Mouse (Mus musculus): Measurements from ENCODE around the gene Runx3. TPM values are rescaled to one million over a fixed set of nuclear protein-coding genes. Genes with fewer than 3 reads are reported as not detected.

Gene Runx3
- polyA plus RNA-seq, 1 experiment, result 8.8 TPM

DNA sequence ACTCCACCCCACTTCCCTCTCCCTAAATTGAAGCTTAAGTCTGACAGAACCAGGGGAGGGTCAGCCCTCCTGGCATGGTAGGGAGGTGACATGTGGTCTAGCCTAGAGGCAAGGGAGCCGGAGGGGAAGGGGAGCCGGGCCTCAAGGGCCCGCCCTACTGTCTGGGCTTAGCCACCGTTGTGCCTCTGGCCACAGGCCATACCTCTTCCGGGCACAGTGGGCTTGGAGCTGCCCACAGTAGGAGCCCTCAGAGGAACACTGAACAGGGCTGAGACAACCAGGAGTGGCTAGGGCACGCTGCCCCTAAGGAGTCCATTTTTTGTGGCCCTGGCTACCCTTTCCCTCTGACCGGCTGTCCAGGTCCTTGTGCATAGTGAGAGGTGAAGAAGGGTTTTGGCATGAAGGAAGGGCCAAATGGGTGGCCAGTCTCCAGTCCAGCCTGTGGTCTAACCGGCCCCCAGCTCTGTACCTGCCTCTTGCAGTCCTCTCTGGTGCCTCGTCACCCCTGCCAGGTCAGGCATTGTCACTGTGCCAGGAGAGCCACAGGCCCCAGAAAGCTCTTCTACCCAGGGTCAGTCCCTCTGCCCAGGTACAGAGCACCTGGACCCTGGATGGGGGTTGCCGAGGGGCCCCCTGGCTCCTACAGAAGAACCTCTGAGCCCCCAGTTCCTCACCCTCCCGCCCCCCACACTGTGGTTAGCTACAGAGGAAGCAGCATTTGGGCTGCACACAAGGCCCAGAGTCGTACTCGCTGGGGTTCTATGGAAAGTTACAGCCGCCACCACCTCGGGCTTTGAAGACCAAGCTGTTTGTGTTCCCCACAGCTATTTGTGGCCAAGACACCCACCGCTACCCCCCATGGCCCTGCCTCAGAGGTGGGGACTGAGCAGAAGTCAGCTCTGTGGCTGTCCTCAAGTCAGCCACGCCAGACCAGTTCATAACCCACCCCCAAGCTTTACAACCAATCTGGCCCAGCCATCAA, 22.3 kb upstream of the Runx3 start:
- Histone ChIP-seq H3K27me3 (ENCODE audit: control insufficient read depth, insufficient read depth, low read length) (no peaks in the 10 kb centered on the region), H3K36me3 (ENCODE audit: control insufficient read depth, insufficient read depth, low read length) (no peaks in the 10 kb centered on the region), H3K27ac (ENCODE audit: control insufficient read depth, insufficient read depth, low read depth, low read length) (no peak overlapping the region), H3K4me3 (ENCODE audit: control insufficient read depth, low read depth, low read length) (no peak overlapping the region), H3K4me1 (ENCODE audit: control insufficient read depth, insufficient read depth, low read length) (no peaks in the 10 kb centered on the region)
- TF ChIP-seq POLR2A (IDR thresholded peaks at IDR 0.05; ENCODE audit: control insufficient read depth, low read depth, low read length) (no peak), CTCF (IDR thresholded peaks at IDR 0.05; ENCODE audit: control insufficient read depth, insufficient read depth, insufficient replicate concordance, low read depth, low read length) (no peak)

DNA sequence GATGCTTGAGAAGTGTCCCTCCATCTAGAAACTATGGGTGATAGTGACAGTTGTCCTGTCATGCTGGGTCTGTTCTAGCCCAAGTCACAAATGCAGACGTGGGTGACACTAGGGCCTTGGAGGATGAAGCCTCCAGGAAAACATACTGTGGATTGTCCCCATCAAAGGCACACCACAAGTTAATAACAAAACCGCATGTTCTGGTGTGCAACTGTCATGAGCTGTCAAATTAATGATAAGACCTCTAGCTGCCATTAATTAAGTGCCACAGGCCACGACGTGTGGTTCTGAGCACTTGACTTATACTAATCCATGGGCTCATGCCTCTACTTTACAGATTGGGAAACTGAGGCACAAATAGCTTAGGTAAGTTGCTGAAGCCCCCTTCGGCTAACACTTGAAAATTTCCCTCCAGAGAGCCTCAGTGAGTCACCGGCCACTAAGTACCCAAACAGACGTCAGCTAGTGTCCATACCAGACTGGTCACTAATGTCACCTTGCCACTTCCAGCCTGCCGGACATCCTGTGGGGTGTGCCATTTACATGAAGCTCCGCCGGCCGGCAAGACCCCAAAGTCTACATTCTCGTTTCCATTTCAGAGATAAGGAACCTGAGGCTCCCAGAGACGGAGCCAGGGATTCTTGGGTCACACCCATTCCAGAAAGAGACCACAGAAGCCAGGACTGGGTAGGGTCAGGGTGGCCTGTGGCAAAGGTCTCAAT, 18.3 kb upstream of the Runx3 start:
- no peaks in the 10 kb centered on the region for H3K4me1 ChIP-seq (ENCODE audit: control insufficient read depth, insufficient read depth, low read length)
- no peaks in the 10 kb centered on the region for H3K27me3 ChIP-seq (ENCODE audit: control insufficient read depth, insufficient read depth, low read length)
- no peak overlapping the region for H3K4me3 ChIP-seq (ENCODE audit: control insufficient read depth, low read depth, low read length)
- H3K27ac ChIP-seq (ENCODE audit: control insufficient read depth, insufficient read depth, low read depth, low read length), result no peak overlapping the region
- TF ChIP-seq CTCF (IDR thresholded peaks at IDR 0.05; ENCODE audit: control insufficient read depth, insufficient read depth, insufficient replicate concordance, low read depth, low read length) (no peak), POLR2A (IDR thresholded peaks at IDR 0.05; ENCODE audit: control insufficient read depth, low read depth, low read length) (no peak)
- H3K36me3 ChIP-seq (ENCODE audit: control insufficient read depth, insufficient read depth, low read length), result no peaks in the 10 kb centered on the region

GRCm38 (mm10) chr4:135102761-135103160, 17.7 kb upstream of the Runx3 start:
- H3K27ac ChIP-seq (ENCODE audit: control insufficient read depth, insufficient read depth, low read depth, low read length), result no peak overlapping the region
- H3K36me3 ChIP-seq (ENCODE audit: control insufficient read depth, insufficient read depth, low read length), result no peaks in the 10 kb centered on the region
- no peak overlapping the region for H3K4me3 ChIP-seq (ENCODE audit: control insufficient read depth, low read depth, low read length)
- no peak for TF ChIP-seq POLR2A (IDR thresholded peaks at IDR 0.05; ENCODE audit: control insufficient read depth, low read depth, low read length)
- TF ChIP-seq CTCF (IDR thresholded peaks at IDR 0.05; ENCODE audit: control insufficient read depth, insufficient read depth, insufficient replicate concordance, low read depth, low read length), result no peak
- H3K4me1 ChIP-seq (ENCODE audit: control insufficient read depth, insufficient read depth, low read length), result no peaks in the 10 kb centered on the region
- H3K27me3 ChIP-seq (ENCODE audit: control insufficient read depth, insufficient read depth, low read length), result no peaks in the 10 kb centered on the region

DNA sequence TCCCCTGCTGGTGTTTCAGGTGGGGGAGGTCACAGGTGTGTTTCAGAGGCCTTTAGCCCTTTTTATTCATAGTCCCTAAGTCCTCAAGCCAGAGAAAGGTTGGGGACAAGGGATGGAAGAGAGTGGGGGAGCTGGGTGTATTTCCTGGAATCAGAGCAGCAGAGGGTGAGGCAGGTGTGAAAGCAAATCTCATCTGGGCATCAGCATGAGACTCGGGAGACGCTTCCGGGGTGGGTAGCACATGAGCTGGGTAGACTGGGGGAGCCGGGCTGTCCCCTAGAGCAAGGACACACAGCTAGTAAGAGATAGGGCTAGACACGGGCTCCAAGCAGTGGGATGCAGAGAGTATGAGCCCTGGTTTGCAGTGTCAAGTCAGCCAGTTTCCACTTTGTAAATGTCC, 16.7 kb upstream of the Runx3 start:
- Histone ChIP-seq H3K27me3 (ENCODE audit: control insufficient read depth, insufficient read depth, low read length) (no peaks in the 10 kb centered on the region), H3K36me3 (ENCODE audit: control insufficient read depth, insufficient read depth, low read length) (no peaks in the 10 kb centered on the region), H3K27ac (ENCODE audit: control insufficient read depth, insufficient read depth, low read depth, low read length) (no peak overlapping the region), H3K4me3 (ENCODE audit: control insufficient read depth, low read depth, low read length) (no peak overlapping the region), H3K4me1 (ENCODE audit: control insufficient read depth, insufficient read depth, low read length) (no peaks in the 10 kb centered on the region)
- TF ChIP-seq CTCF (IDR thresholded peaks at IDR 0.05; ENCODE audit: control insufficient read depth, insufficient read depth, insufficient replicate concordance, low read depth, low read length) (no peak), POLR2A (IDR thresholded peaks at IDR 0.05; ENCODE audit: control insufficient read depth, low read depth, low read length) (no peak)

- Histone ChIP-seq H3K4me1 (ENCODE audit: control insufficient read depth, insufficient read depth, low read length) (no peaks in the 10 kb centered on the region), H3K27ac (ENCODE audit: control insufficient read depth, insufficient read depth, low read depth, low read length) (no peak overlapping the region), H3K36me3 (ENCODE audit: control insufficient read depth, insufficient read depth, low read length) (no peaks in the 10 kb centered on the region), H3K4me3 (ENCODE audit: control insufficient read depth, low read depth, low read length) (no peak overlapping the region), H3K27me3 (ENCODE audit: control insufficient read depth, insufficient read depth, low read length) (no peaks in the 10 kb centered on the region)
- TF ChIP-seq CTCF (IDR thresholded peaks at IDR 0.05; ENCODE audit: control insufficient read depth, insufficient read depth, insufficient replicate concordance, low read depth, low read length) (no peak), POLR2A (IDR thresholded peaks at IDR 0.05; ENCODE audit: control insufficient read depth, low read depth, low read length) (no peak)
Observed at GRCm38 (mm10) chr4:135106968-135107367, 13.5 kb upstream of the Runx3 start.

GRCm38 (mm10) chr4:135108666-135109065, 11.8 kb upstream of the Runx3 start:
- H3K36me3 ChIP-seq (ENCODE audit: control insufficient read depth, insufficient read depth, low read length), result no peaks in the 10 kb centered on the region
- no peak overlapping the region for H3K4me3 ChIP-seq (ENCODE audit: control insufficient read depth, low read depth, low read length)
- H3K27me3 ChIP-seq (ENCODE audit: control insufficient read depth, insufficient read depth, low read length), result no peaks in the 10 kb centered on the region

DNA sequence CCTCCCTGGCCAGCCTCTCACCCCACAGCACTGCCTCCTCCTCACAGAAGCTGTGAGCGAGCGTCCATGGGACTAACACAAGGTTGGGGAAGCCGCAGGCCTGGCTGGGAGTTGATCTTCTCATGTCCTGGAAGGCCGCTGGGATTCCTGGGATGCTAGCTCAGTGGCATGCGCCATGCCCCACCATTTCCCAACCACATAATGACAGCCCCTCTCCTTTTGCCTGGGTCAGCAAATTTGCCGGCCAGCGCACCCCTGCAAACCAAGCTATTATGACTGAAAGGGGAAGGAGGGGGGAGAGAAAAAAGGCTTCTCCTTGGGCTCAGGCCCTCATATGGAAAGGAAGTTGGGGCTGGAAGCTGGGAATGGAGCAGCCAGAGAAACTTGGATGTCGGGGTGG, 6.8 kb upstream of the Runx3 start:
- H3K27me3 ChIP-seq (ENCODE audit: control insufficient read depth, insufficient read depth, low read length), result no peaks in the 10 kb centered on the region
- no peak for TF ChIP-seq POLR2A (IDR thresholded peaks at IDR 0.05; ENCODE audit: control insufficient read depth, low read depth, low read length)
- TF ChIP-seq CTCF (IDR thresholded peaks at IDR 0.05; ENCODE audit: control insufficient read depth, insufficient read depth, insufficient replicate concordance, low read depth, low read length), result no peak
- no peaks in the 10 kb centered on the region for H3K36me3 ChIP-seq (ENCODE audit: control insufficient read depth, insufficient read depth, low read length)
- no peak overlapping the region for H3K27ac ChIP-seq (ENCODE audit: control insufficient read depth, insufficient read depth, low read depth, low read length)
- H3K4me3 ChIP-seq (ENCODE audit: control insufficient read depth, low read depth, low read length), result no peak overlapping the region
- no peaks in the 10 kb centered on the region for H3K4me1 ChIP-seq (ENCODE audit: control insufficient read depth, insufficient read depth, low read length)

More at GRCm38 (mm10) chr4:135108666-135109065, 11.8 kb upstream of the Runx3 start:
- Histone ChIP-seq H3K27ac (ENCODE audit: control insufficient read depth, insufficient read depth, low read depth, low read length) (no peak overlapping the region), H3K4me1 (ENCODE audit: control insufficient read depth, insufficient read depth, low read length) (no peaks in the 10 kb centered on the region)
- TF ChIP-seq POLR2A (IDR thresholded peaks at IDR 0.05; ENCODE audit: control insufficient read depth, low read depth, low read length) (no peak), CTCF (IDR thresholded peaks at IDR 0.05; ENCODE audit: control insufficient read depth, insufficient read depth, insufficient replicate concordance, low read depth, low read length) (no peak)

Data from testis, adult 2 months (tissue).